9 mouse cellular contexts compared by ENCODE assay signal in genomic region chr11:71144661-71145060, GRCm38 (mm10). TPM values are rescaled to one million over a fixed set of nuclear protein-coding genes. Genes with fewer than 3 reads are reported as not detected.
A peak's percentile ranks its signal among the peaks of the same experiment; 100 is the strongest.
DNase-seq lines count a peak whose midpoint lies in the region.
"Had no signal": no experiment of that assay in that cellular context is flagged by ENCODE, and none has a peak within 500 bp of the region (broad histone marks: within the 10 kb centered on the region; RNA-seq: fewer than 3 reads in every experiment).

Nlrp1a (minus strand) TSS chr11:71144704.

- H3K4me3 ChIP-seq in forebrain, embryonic 10.5 days: no peak within 1 kb of the TSS

- no peak within 1 kb of the TSS for H3K27ac ChIP-seq in forebrain, embryonic 10.5 days

- no peaks in the 10 kb centered on the region for H3K4me1 ChIP-seq in forebrain, embryonic 10.5 days

- peak; percentile 9 for DNase-seq in adrenal gland, adult 2 months
- DNase-seq in adrenal gland, postnatal 25 days: no peak
- DNase-seq in left cerebral cortex, postnatal 14 days (ENCODE audit: low spot score in 2 of 2): peak; percentile 3 to 11
- DNase-seq in left cerebral cortex, postnatal 36 days (ENCODE audit: low spot score in 2 of 2): no peak
- DNase-seq in lung, postnatal 10 days: peak; percentile 22
- peak; percentile 36 for DNase-seq in thymus, postnatal 0 days (ENCODE audit: low spot score)
- DNase-seq in forebrain, embryonic 10.5 days (ENCODE audit: extremely low spot score, low spot score): no peak
- no peak for DNase-seq in natural killer cell, adult 2 months (ENCODE audit: low spot score in 2 of 2)
- DNase-seq: cerebellum, adult 11 months had no signal

- H3K27me3 ChIP-seq in forebrain, embryonic 10.5 days (ENCODE audit: poor library complexity, severe bottlenecking): no peaks in the 10 kb centered on the region

- H3K36me3 ChIP-seq in forebrain, embryonic 10.5 days (replicated peaks): no peaks in the 10 kb centered on the region

- no peaks in the 10 kb centered on the region for H3K9me3 ChIP-seq in forebrain, embryonic 10.5 days

- intact Hi-C loops in left cerebral cortex, postnatal 14 days (cut with DNase I): no loop called here
- intact Hi-C loops in left cerebral cortex, postnatal 36 days (cut with DNase I): no loop called here

- WGBS in forebrain, embryonic 10.5 days: 83% methylated on average over 3 of the region's 3 CpGs

RNA-seq across cellular contexts. Expression of gene Nlrp1a, which starts in this region (rescaled TPM):
- total RNA-seq in adrenal gland, adult 2 months (2021): 1 to 10 TPM; 1.4 to 1.9 TPM
- not detected in 2 replicates for polyA plus RNA-seq in adrenal gland, adult 2 months (2012; rRNA removed)
- 1.5 and 1.7 TPM in 2 replicates for total RNA-seq in adrenal gland, postnatal 25 days (2021)
- total RNA-seq in left cerebral cortex, postnatal 14 days (2021): under 1 TPM; 0.61 to 0.66 TPM
- total RNA-seq in left cerebral cortex, postnatal 36 days (2021): under 1 TPM; 0.62 to 0.84 TPM
- 0.39 and 0.45 TPM in 2 replicates for polyA plus RNA-seq in thymus, postnatal 0 days (2015; fragmentation: Nextera tagmentation; extraction: Ambion mirVana)
- not detected in 2 replicates for polyA plus RNA-seq in forebrain, embryonic 10.5 days (2016; fragmentation: Nextera tagmentation; extraction: Ambion mirVana)

Comparison
In these comparisons a context has a peak if more than half of its experiments do, and no peak if none do; other contexts are left out.
1. DNase-seq: peak in adrenal gland, adult 2 months (single experiment) and lung, postnatal 10 days (single experiment); none in adrenal gland, postnatal 25 days (single experiment), left cerebral cortex, postnatal 36 days (0 of 2), forebrain, embryonic 10.5 days (single experiment) and natural killer cell, adult 2 months (0 of 2).
2. Peak in DNase-seq in left cerebral cortex, postnatal 14 days; RNA of the gene not detected or under 1 TPM.
3. Peak in DNase-seq in thymus, postnatal 0 days; RNA of the gene not detected or under 1 TPM.